Mouse (Mus musculus) neural tube, embryonic 11.5 days (tissue): ENCODE results near the gene Zfp956. TPM values are rescaled to one million over a fixed set of nuclear protein-coding genes. Genes with fewer than 3 reads are reported as not detected.

Experiments
- ATAC-seq: fragments of 200-750 bp; cut with Nextera tagmentation; 2 replicates; pipeline ENCODE4 v1.8.0; 2017; ENCODE audit warnings: moderate number of reproducible peaks, mild to moderate bottlenecking, moderate TSS enrichment, moderate library complexity; ENCODE audit not compliant: insufficient read depth, low FRiP score, low TSS enrichment
- DNase-seq: peaks from one replicate; pipeline ENCODE4 v3.0.0-alpha.2; 2015; ENCODE audit warnings: low spot score
- H3K27ac ChIP-seq: fragments of 300-500 bp; sonication (generic); 2 replicates; pipeline ENCODE4 v1.5.1; 2014; ENCODE audit warnings: low read depth, mild to moderate bottlenecking, low read length
- H3K27me3 ChIP-seq: fragments of 300-500 bp; sonication (generic); 2 replicates; pipeline ENCODE4 v1.6.1; 2014; ENCODE audit warnings: mild to moderate bottlenecking, low read length, mixed read lengths; ENCODE audit not compliant: control insufficient read depth, insufficient read depth
- H3K36me3 ChIP-seq: fragments of 300-500 bp; sonication (generic); 2 replicates; pipeline ENCODE4 v1.6.1; 2014; ENCODE audit warnings: mild to moderate bottlenecking, low read length, moderate library complexity, mixed read lengths; ENCODE audit not compliant: control insufficient read depth, insufficient read depth
- H3K4me1 ChIP-seq: fragments of 300-500 bp; sonication (generic); 2 replicates; pipeline ENCODE4 v1.6.1; 2014; ENCODE audit warnings: low read length, mixed read lengths; ENCODE audit not compliant: control insufficient read depth, insufficient read depth
- H3K4me2 ChIP-seq: fragments of 300-500 bp; sonication (generic); 2 replicates; pipeline ENCODE4 v1.6.1; 2014; ENCODE audit warnings: low read depth, mild to moderate bottlenecking, moderate library complexity
- H3K4me3 ChIP-seq: fragments of 300-500 bp; sonication (generic); 2 replicates; pipeline ENCODE4 v1.5.1; 2014; ENCODE audit warnings: low read depth, low read length
- H3K9ac ChIP-seq: fragments of 300-500 bp; sonication (generic); 2 replicates; pipeline ENCODE4 v1.6.1; 2014; ENCODE audit warnings: mild to moderate bottlenecking, low read length
- H3K9me3 ChIP-seq: fragments of 300-500 bp; sonication (generic); 2 replicates; pipeline ENCODE4 v1.6.1; 2016; ENCODE audit warnings: low read length; ENCODE audit not compliant: control insufficient read depth
- WGBS: fragments of 180-500 bp; shearing (Covaris S2); extraction: QIAGEN DNeasy Blood & Tissue Kit; methylation state at CpG from one replicate; pipeline ENCODE4 v1.1.7; 2014; 5-methylcytosine and 5-hydroxymethylcytosine counted together
- polyA plus RNA-seq: library from polyadenylated mRNA; unstranded; fragments of >200 nt; fragmentation: Nextera tagmentation; extraction: Ambion mirVana; gene quantifications from 2 replicates; pipeline ENCODE4 v1.2.1, GENCODE M21; 2014

Gene Zfp956
- polyA plus RNA-seq, 1 experiment from 2014 or later = 9.1 TPM

DNA sequence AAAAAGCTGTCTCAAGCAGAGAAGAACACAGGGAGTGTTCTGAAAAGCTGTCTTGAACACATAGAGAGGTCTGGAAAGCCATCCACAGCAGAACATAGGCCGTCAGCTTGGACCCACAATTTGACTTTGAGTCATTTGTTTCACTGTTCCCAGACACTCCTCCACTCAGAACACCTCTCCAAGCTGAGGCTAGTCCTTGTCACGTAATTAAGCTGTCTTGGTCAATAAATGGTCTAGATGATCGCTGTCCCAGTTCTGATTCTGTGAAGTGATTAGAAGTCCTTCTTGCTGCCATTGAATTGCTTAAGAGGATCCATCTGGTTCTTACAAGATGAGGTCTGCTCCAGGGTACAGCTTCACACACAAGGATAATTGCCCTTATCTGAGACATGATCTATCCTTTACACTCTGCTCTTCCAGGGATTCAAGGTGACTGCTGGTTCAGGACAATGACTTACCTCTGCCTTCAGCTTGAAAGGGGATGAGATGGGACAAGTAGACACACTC lies 34.4 kb upstream of the Zfp956 start:
- DNase-seq (no peak), ATAC-seq (no peak)
- Histone ChIP-seq H3K27me3 (no peaks in the 10 kb centered on the region), H3K27ac (no peak overlapping the region), H3K9me3 (no peaks in the 10 kb centered on the region), H3K36me3 (no peaks in the 10 kb centered on the region), H3K4me2 (no peak overlapping the region), H3K4me3 (no peak overlapping the region), H3K9ac (no peak overlapping the region), H3K4me1 (peaks cover 9% of the 10 kb centered on the region)
- WGBS = 82% methylated on average over 3 of the region's 3 CpGs

DNA sequence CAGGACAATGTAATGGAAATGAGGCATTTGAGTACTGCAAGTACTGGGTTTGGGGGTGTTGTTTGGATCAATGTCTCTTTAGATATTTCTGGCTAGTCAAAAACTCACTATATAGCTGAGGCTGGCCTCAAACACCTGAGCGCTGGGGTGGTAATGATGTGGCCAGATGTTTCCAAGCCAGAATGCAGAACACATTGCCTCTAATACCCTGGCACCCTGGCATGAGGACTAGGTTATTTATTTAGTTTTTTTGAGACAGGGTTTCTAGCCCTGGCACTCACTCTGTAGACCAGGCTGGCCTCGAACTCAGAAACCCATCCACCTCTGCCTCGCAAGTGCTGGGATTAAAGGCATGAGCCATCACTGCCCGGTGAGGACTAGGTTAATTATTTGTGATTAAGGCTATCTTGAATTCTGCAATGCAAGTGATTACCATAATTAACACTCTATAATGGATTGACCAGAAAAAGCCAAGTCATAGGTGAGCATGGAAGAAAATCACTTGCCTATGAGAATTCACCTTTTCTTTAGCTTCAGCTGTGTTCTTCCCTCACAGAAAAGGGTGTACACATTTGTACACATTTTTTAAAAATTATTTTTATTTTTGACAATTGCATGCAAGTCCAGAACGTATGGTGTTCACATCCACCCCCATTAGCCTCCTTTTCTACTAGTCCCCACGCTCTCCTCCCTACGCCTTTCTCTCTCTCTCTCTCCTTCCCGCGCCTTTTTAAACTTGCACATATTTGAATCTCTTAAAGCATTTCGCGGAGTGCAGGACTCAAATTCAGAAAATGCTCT lies 33.3 kb upstream of the Zfp956 start:
- peak overlapping the region; percentile 72 for H3K4me2 ChIP-seq
- DNase-seq (no peak), ATAC-seq (peak; percentile 70)
- H3K36me3 ChIP-seq = no peaks in the 10 kb centered on the region
- H3K27ac ChIP-seq = peak overlapping the region; percentile 90; the same call in 1 of the 2 replicates
- peak overlapping the region; percentile 89 for H3K9ac ChIP-seq
- no peaks in the 10 kb centered on the region for H3K9me3 ChIP-seq
- no peaks in the 10 kb centered on the region for H3K27me3 ChIP-seq
- H3K4me1 ChIP-seq = peaks cover 9% of the 10 kb centered on the region
- peak overlapping the region; percentile 86 for H3K4me3 ChIP-seq
- 30% methylated on average over 11 of the region's 11 CpGs for WGBS

DNA sequence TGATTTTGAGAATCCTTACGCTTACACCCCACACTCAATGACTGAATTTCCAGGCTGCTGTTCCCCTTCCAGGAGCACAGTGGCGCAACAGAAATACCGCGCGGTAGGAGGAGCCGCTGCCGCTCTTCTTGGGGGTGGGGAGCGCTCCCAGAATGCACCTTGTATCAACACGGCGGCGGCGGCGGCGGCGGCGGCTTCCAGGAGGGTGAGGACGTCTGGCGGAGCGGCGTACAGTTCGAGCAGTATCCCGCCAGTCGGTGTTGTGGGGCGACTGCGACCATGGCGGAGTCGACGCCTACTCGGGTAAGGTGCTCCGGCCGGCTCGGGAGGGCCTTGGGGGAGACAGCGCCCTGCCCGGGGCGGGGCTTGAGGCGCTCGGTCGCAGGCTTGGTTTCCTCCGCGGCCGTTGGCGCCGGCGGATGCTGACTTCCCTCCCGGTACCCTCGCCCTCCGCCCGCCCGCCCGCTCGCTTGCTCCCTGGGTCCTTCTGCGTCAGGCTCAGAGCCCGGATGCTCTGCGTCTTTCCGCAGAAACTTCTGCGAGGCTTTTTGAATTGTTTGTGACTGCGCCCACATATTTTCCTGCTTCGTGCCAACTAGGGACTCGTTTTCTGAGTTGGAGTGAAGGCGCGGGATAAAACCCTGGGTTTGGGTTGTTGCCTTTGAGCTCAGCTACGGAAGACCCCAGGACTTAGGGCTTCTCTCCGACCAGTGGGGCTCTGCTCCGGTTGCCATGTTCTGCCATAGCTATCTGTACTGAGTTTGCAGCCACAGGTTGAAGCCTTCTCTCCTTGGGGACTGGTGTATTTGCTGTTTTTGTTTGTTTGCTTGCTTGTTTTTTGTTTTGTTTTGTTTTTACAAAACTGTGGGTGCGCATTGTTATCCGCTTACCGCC lies 32.5 kb upstream of the Zfp956 start, which contains the start of gene Zfp212:
Gene Zfp212, plus strand, starts transcription at position 30 of the 894 bp plus-strand sequence.
- no peaks in the 10 kb centered on the region for H3K9me3 ChIP-seq
- ATAC-seq = peak; percentile 93
- H3K27ac ChIP-seq = peak within 1 kb of the TSS; percentile 90
- DNase-seq = peak; percentile 92
- H3K9ac ChIP-seq = peak within 1 kb of the TSS; percentile 89
- peaks cover 9% of the 10 kb centered on the region for H3K4me1 ChIP-seq
- peak within 1 kb of the TSS; percentile 86 for H3K4me3 ChIP-seq
- H3K27me3 ChIP-seq = no peaks in the 10 kb centered on the region
- H3K36me3 ChIP-seq = no peaks in the 10 kb centered on the region
- H3K4me2 ChIP-seq = peak within 1 kb of the TSS; percentile 72
- WGBS = 1% methylated on average over 67 of the region's 67 CpGs

DNA sequence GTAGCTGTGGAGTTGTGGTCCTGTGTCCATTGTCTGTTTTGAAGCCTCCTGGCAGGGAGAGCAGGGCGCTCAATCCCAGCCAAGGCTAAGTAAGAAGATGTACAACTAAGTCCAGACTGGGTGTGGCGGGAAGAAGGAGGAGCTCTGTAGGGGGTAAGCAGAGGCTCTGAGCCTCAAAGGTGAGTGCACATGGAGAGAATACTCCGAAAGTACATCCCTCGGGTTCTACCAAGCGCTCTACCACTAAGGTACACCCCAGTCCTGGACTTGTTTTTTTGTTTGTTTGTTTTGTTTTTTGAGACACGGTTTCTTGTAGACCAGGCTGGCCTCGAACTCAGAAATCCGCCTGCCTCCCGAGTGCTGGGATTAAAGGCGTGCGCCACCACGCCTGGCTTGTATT lies 10.7 kb upstream of the Zfp956 start:
- Histone ChIP-seq H3K9ac (peak overlapping the region; percentile 73), H3K36me3 (peaks cover 2% of the 10 kb centered on the region; the same call in 1 of the 2 replicates), H3K9me3 (no peaks in the 10 kb centered on the region), H3K4me3 (peak overlapping the region; percentile 41), H3K27ac (no peak overlapping the region), H3K27me3 (no peaks in the 10 kb centered on the region), H3K4me1 (peaks cover 6% of the 10 kb centered on the region; the same call in 1 of the 2 replicates), H3K4me2 (peak overlapping the region; percentile 81)
- DNase-seq (no peak), ATAC-seq (peak; percentile 21; the same call in 1 of the 2 replicates)
- 56% methylated on average over 12 of the region's 12 CpGs for WGBS

DNA sequence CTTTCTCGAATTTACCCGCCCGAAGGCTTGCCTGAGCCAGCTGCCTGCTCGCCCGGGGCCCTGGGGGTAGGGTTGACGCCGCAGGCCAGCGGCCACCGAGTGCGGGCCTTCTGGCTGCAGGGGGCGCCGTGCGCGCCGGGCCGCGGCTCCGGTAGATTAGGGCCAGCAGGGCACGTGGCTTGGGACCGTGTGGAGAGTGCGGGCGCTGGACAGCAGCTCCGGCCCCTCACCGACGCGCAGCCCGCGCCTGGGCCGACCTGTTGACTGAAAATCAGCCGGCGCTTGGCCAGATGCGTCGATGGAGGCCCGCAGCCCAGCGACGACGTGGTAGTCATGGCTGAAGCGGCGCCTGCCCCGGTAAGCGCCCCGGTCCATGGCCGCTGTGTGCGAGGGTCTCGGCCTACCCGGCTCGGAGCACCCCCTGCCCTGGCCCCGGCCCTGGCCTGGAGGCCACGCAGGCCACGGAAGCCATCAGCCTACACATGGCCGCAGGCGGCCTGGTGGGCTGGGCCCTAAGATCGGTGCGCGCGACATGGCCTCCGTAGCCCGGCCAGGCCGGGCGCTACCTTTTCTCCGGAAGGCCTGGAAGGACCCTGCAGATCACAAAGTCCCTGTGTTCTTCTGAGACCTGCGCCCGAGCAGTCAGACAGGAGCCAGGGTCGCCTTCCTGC lies 10.0 kb upstream of the Zfp956 start:
- Histone ChIP-seq H3K9ac (peak overlapping the region; percentile 73), H3K9me3 (no peaks in the 10 kb centered on the region), H3K27me3 (no peaks in the 10 kb centered on the region), H3K27ac (0 out of 2 replicates have a peak overlapping the region, but pooled peaks have one; percentile 4), H3K4me3 (peak overlapping the region; percentile 41), H3K4me2 (peak overlapping the region; percentile 81), H3K4me1 (peaks cover 6% of the 10 kb centered on the region; the same call in 1 of the 2 replicates), H3K36me3 (peaks cover 2% of the 10 kb centered on the region; the same call in 1 of the 2 replicates)
- DNase-seq = peak; percentile 84
- 11% methylated on average over 64 of the region's 64 CpGs for WGBS
- peak; percentile 91 for ATAC-seq

DNA sequence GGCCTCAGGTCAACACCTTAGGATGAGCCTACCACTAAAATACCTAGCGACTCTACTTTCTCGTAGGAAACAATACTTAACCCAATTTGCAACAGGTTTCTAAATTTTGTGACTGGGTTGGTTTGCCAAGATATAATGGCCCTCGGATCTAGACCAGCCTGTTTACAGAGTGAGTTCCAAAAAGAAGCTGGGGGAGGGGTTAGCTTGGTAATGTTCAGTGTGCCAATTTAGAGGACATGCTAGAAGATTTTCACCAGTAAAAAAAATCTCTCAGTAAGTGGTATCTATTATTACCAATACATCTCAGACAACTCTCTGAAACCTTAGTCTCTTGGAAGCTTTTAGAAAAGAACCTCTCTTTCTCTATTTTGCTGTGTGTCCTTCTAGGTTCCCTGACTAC lies 9.5 kb upstream of the Zfp956 start:
- Histone ChIP-seq H3K27me3 (no peaks in the 10 kb centered on the region), H3K4me2 (peak overlapping the region; percentile 81), H3K4me3 (peak overlapping the region; percentile 41), H3K9ac (peak overlapping the region; percentile 73), H3K9me3 (no peaks in the 10 kb centered on the region), H3K36me3 (peaks cover 2% of the 10 kb centered on the region; the same call in 1 of the 2 replicates), H3K27ac (no peak overlapping the region), H3K4me1 (peaks cover 6% of the 10 kb centered on the region; the same call in 1 of the 2 replicates)
- 81% methylated on average over 3 of the region's 3 CpGs for WGBS
- DNase-seq = no peak
- no peak for ATAC-seq

DNA sequence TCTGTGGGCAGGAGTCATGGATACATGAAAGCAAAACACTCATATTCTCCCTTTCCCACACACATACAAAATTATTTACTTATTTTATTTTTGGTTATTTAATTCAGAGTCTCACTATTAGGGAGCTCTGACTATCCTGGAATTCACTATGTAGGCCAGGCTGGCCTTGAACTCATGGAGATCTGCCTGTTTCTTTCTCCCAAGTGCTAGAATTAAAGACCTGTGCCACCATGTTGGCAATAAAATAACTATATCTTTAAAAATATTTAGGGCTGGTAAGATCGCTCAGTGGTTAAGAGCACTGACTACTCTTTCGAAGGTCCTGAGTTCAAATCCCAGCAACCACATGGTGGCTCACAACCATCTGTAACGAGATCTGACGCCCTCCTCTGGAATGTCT lies 5.8 kb upstream of the Zfp956 start:
- Histone ChIP-seq H3K4me1 (peaks cover 6% of the 10 kb centered on the region; the same call in 1 of the 2 replicates), H3K9ac (no peak overlapping the region), H3K36me3 (peaks cover 2% of the 10 kb centered on the region; the same call in 1 of the 2 replicates), H3K4me3 (no peak overlapping the region), H3K27ac (no peak overlapping the region), H3K4me2 (no peak overlapping the region), H3K27me3 (no peaks in the 10 kb centered on the region), H3K9me3 (no peaks in the 10 kb centered on the region)
- 93% methylated on average over 4 of the region's 4 CpGs for WGBS
- no peak for DNase-seq
- no peak for ATAC-seq

DNA sequence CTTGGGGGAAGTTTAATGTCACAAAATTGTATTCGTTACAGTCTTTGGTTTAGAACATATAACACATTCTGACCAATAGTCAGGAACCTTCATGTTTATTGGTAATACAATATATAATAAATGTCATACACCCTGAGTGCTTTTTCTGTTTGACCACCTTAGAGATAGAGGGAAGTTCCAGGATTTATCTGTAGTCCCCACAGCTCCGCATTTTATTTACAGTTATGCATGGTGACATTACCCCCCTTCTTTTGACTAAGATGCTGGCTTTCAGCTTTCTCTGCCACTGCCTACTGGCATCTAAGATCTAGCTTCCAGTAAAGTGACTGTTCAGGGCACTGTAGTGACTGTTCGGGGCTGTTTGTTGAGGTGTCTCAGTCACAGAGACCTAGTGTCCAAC lies 1.2 kb downstream of the Zfp956 start:
- no peak overlapping the region for H3K9ac ChIP-seq
- H3K4me2 ChIP-seq = peak overlapping the region; percentile 81
- 93% methylated on average over 3 of the region's 3 CpGs for WGBS
- no peak for DNase-seq
- no peak overlapping the region for H3K27ac ChIP-seq
- no peak for ATAC-seq
- H3K27me3 ChIP-seq = no peaks in the 10 kb centered on the region
- H3K9me3 ChIP-seq = no peaks in the 10 kb centered on the region
- H3K4me3 ChIP-seq = no peak overlapping the region
- no peaks in the 10 kb centered on the region for H3K36me3 ChIP-seq
- H3K4me1 ChIP-seq = no peaks in the 10 kb centered on the region
